Mouse (Mus musculus): ENCODE measurements at regions not wholly inside any gene's neighbourhood (a gene's known extent, or its start where the extent isn't known, plus 50 kb on each side); places are given as distances from the start of the nearest gene placed in this dataset.

DNA sequence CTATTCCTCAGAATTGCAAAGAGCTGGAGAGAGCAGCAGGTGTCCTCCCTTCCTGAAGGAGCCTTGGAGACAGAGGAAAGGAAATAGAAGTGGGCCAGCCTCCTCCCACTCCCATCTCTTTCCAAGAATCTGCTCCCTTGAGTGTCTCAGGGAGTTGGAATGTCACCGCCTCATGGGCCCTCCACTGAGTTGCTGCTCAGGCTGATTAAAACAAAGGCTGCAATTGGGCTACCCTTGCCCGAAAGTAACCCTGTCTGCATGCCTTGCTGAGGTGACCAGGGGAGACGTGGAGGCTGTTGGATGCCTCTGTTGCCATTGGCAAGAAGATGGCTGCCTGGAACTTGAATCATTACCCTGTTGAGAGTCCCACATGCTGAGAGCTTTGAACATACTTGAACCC, 59.7 kb upstream of the Abca1 start:
- peak; percentile 72 for DNase-seq (ENCODE audit: low spot score)

- no peak for DNase-seq (ENCODE audit: low spot score)
Measured at GRCm38 (mm10) chr4:53218752-53219151, 59.1 kb upstream of the Abca1 start.

DNA sequence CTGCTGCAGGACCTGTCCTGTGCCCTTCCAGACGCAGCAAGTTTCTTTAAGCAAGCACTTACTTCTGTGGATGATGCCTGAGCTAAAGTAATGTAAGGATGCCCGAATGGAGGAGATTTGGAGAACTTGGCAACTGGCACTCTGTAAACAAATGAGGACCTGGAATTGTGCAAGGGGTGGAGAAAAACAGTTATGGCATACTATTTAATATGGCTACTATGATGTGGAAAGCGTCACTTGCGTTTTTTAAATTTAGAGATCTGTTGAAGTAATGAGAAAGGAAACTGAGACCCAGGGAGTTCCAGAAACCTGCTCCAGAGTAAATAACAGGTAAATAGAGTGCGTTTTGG, 58.6 kb upstream of the Abca1 start:
- no peak for DNase-seq (ENCODE audit: low spot score)

GRCm38 (mm10) chr4:53217608-53218290, 58.1 kb upstream of the Abca1 start:
- peak; percentile 87 for DNase-seq (ENCODE audit: low spot score)

DNA sequence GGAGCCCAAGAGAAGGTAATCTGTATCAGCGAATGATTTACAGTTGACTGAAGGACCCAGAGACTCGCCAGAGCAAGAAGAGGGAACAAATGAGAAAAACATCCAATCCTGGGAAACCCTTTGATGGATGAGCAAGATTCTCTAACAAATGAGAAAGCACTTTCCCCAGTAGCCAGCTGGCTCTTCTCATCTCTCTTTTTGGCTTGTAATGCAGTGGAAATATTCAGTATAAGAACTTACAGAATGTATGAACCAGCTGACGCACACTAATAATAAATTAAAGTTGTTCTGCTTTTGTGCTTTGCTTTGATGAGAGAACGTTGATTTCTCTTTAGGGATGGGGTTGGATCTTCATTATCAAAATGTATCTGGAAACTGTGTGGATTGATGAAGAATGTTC, 52.8 kb upstream of the Abca1 start:
- DNase-seq (ENCODE audit: low spot score) = no peak

DNA sequence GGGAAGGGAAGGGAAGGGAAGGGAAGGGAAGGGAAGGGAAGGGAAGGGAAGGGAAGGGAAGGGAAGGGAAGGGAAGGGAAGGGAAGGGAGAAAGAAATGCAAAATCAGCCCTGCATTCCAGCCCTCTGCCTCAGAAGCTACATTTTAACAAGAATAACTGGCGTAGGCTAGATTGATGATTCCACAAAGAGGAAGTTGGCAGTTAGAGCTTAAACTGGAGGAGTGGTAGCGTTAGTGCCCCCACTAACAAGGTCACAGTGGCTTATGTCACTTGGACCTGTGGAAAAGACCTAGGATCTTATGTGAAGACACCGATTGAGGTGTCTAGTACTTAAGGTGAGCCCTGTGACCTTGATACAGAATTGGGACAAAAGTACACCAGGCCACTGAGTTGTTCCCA, 51.0 kb upstream of the Abca1 start:
- no peak for DNase-seq (ENCODE audit: low spot score)

Measured in urinary bladder, postnatal 14 days (tissue).